Mouse (Mus musculus): ENCODE data around the gene Thyn1.

Thyn1 gene

DNA sequence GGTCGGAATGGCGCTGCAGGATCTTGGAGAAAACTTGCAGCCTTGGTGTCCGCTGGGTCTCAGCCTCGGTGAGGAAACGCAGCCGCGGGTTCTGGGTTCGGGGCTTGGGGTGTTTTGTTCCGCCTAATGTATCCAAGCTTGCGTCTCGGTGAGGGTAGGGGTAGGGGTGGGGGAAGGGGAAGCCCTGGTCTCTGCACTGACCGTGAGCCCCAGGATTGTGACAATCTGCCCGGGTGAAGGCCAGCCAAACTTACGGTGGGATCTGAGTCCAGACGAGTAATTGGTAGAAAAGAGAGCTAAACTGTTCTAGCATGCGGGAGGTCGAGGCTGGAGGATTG lies 31.2 kb downstream of the Thyn1 start:
- no peak for DNase-seq

DNA sequence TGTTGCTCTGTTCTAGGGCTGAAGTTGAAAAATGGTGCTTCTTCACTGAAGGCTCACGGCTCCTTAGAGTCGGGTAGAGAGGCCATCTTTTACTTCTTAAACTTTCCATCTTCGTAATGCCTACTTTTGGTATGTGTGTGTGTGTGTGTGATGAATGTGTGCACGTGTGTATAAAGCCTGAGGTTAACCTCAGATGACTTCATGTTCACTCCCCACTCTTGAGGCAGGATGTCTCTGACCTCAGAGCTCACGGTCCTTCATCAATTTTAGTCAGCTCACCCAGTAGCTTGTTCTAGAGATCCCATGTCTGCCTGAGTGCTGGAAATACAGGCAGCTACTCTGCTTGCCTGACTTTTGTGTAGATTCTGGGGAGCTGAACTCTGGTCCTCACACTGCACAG lies 44.4 kb downstream of the Thyn1 start:
- no peak for DNase-seq

DNA sequence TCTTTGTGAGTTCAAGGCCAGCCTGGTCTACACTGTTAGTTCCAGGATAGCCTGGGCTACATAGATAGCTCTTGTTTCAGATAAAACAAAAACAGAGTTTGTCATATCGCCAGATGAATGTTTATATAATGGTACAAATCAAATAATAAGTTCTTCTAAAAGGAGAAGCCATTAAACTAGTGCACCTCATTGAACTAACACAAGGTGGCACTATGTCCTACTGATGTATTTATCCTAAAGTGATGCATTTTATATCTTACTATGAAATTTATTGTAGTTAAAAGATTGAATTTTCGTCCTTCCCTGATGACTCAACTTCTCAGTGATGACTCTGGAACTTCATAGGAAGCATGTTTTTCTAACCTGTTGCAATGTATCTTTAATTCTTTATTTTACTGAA lies 50.0 kb downstream of the Thyn1 start:
- DNase-seq, result no peak

Data from cerebellum, adult 9-11 months (tissue).